14 mouse cellular contexts compared by ENCODE assay signal in the genomic region with DNA sequence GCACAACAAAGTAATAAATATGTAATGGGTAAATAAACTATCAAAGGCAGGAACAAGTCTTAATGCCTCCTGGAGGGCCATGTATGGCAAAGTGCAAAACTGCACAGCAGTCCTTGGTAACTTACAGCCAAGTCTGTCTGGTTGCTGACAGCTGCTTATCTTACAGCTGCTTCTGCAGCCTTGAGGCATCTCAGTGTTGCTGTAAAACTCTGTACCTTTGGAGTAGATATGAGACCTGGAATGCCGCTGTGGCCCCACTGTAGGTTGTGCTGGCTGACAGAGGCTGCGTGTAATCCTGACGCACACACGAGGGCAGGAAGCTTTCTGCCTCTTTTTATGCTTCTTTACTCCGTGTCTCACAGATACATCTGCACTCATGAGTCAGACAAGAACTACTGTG. TPM values are rescaled to one million over a fixed set of nuclear protein-coding genes. Genes with fewer than 3 reads are reported as not detected.
DNase-seq lines count a peak whose midpoint lies in the region; ATAC-seq and TF ChIP-seq lines count a peak whose summit lies in the region.
"Had no signal": no experiment of that assay in that cellular context is flagged by ENCODE, and none has a peak within 500 bp of the region (broad histone marks: within the 10 kb centered on the region; RNA-seq: fewer than 3 reads in every experiment).

No protein-coding gene starts in this region.

- DNase-seq in heart, postnatal 25 days (ENCODE audit: low spot score), result no peak
- DNase-seq in c-Kit-negative CD71-positive TER-119-positive erythroid progenitor cells, embryonic 14.5 days (ENCODE audit: low read depth, low spot score), result peak; percentile 70
- peak; percentile 41 to 69 for DNase-seq in spleen, postnatal 10 days (ENCODE audit: low spot score in 2 of 2)
- DNase-seq in left cerebral cortex, adult 18-20 months (ENCODE audit: low spot score in 2 of 2), result no peak
- no peak for DNase-seq in layer of hippocampus, postnatal 14 days (ENCODE audit: low spot score in 2 of 2)
- DNase-seq in gastrocnemius, postnatal 36 days, result no peak
- DNase-seq: cerebellum, postnatal 36 days; kidney, postnatal 14 days; thymus, postnatal 25 days had no signal

- H3K36me3 ChIP-seq in heart, embryonic 13.5 days, result peaks cover 95% of the 10 kb centered on the region
- peaks cover 68% of the 10 kb centered on the region for H3K36me3 ChIP-seq in intestine, postnatal 0 days (ENCODE audit: control insufficient read depth, insufficient read depth)

- no peaks in the 10 kb centered on the region for H3K9me3 ChIP-seq in heart, embryonic 13.5 days
- no peaks in the 10 kb centered on the region for H3K9me3 ChIP-seq in intestine, postnatal 0 days (ENCODE audit: control insufficient read depth)
- H3K9me3 ChIP-seq: hindbrain, embryonic 12.5 days; limb, embryonic 15.5 days had no signal

- H3K4me3 ChIP-seq in heart, embryonic 13.5 days, result no peak overlapping the region
- H3K4me3 ChIP-seq in intestine, postnatal 0 days (ENCODE audit: low read depth, low read length), result no peak overlapping the region
- H3K4me3 ChIP-seq: hindbrain, embryonic 12.5 days; limb, embryonic 15.5 days; myocyte had no signal

- H3K4me1 ChIP-seq in heart, embryonic 13.5 days, result peaks cover 56% of the 10 kb centered on the region
- H3K4me1 ChIP-seq in intestine, postnatal 0 days (replicated peaks; ENCODE audit: control insufficient read depth, insufficient read depth, low read length), result no peaks in the 10 kb centered on the region
- H3K4me1 ChIP-seq: hindbrain, embryonic 12.5 days; limb, embryonic 15.5 days had no signal

- TF ChIP-seq CTCF in intestine, postnatal 0 days (IDR thresholded peaks at IDR 0.05; ENCODE audit: low read depth), result no peak

- H3K27me3 ChIP-seq in heart, embryonic 13.5 days (replicated peaks), result no peaks in the 10 kb centered on the region
- no peaks in the 10 kb centered on the region for H3K27me3 ChIP-seq in intestine, postnatal 0 days (replicated peaks; ENCODE audit: control insufficient read depth, insufficient read depth, low read length)
- H3K27me3 ChIP-seq: hindbrain, embryonic 12.5 days; limb, embryonic 15.5 days had no signal

- H3K4me2 ChIP-seq in heart, embryonic 13.5 days, result peak overlapping the region; percentile 20; the same call in 1 of the 2 replicates
- no peak overlapping the region for H3K4me2 ChIP-seq in intestine, postnatal 0 days (replicated peaks; ENCODE audit: low read depth)
- H3K4me2 ChIP-seq: hindbrain, embryonic 12.5 days; limb, embryonic 15.5 days had no signal

- WGBS in heart, embryonic 13.5 days, result 27% methylated on average over 5 of the region's 5 CpGs
- WGBS in intestine, postnatal 0 days, result 52% methylated on average over 5 of the region's 5 CpGs

- ATAC-seq in heart, embryonic 13.5 days (ENCODE audit: extremely low read depth, insufficient number of reproducible peaks, low FRiP score, low TSS enrichment), result peak; percentile 51; the same call in 1 of the 2 replicates
- peak; percentile 91 for ATAC-seq in intestine, postnatal 0 days

- H3K9ac ChIP-seq in heart, embryonic 13.5 days, result no peak overlapping the region; the same call in 1 of the 2 replicates
- H3K9ac ChIP-seq in intestine, postnatal 0 days (ENCODE audit: low read depth, low read length), result no peak overlapping the region
- H3K9ac ChIP-seq: hindbrain, embryonic 12.5 days; limb, embryonic 15.5 days had no signal

- intact Hi-C loops in heart, postnatal 25 days (cut with DNase I), result no loop called here
- intact Hi-C loops in gastrocnemius, postnatal 36 days (cut with DNase I), result loop anchor here (10.0 kb wide), 1 partner anchor 63 kb away; no protein-coding TSS in a partner anchor

- peak overlapping the region; percentile 74 for H3K27ac ChIP-seq in heart, embryonic 13.5 days (replicated peaks)
- peak overlapping the region; percentile 0; the same call in 1 of the 2 replicates for H3K27ac ChIP-seq in intestine, postnatal 0 days (ENCODE audit: low read depth, low read length)
- H3K27ac ChIP-seq: hindbrain, embryonic 12.5 days; limb, embryonic 15.5 days had no signal

RNA-seq across cellular contexts. Expression of a gene that starts 18.9 kb away (rescaled TPM):
- polyA plus RNA-seq in heart, embryonic 13.5 days (2015; fragmentation: Nextera tagmentation; extraction: Ambion mirVana), result 220 and 251 TPM in 2 replicates
- 100 to 1,000 TPM; 252 to 269 TPM for total RNA-seq in heart, postnatal 25 days (2021)
- polyA plus RNA-seq in intestine, postnatal 0 days (2015; fragmentation: Nextera tagmentation; extraction: Ambion mirVana), result 153 and 156 TPM in 2 replicates
- total RNA-seq in left cerebral cortex, adult 18-20 months (2021), result 100 to 1,000 TPM; 465 to 497 TPM
- 100 to 1,000 TPM; 390 to 412 TPM for total RNA-seq in layer of hippocampus, postnatal 14 days (2021)
- total RNA-seq in gastrocnemius, postnatal 36 days (2021), result 100 to 1,000 TPM; 134 to 143 TPM

RNA-seq across cellular contexts. Expression of a gene that starts 29.4 kb away (rescaled TPM):
- polyA plus RNA-seq in heart, embryonic 13.5 days (2015; fragmentation: Nextera tagmentation; extraction: Ambion mirVana), result 17.0 and 19.2 TPM in 2 replicates
- 1 to 10 TPM; 8.8 to 9.5 TPM for total RNA-seq in heart, postnatal 25 days (2021)
- polyA plus RNA-seq in intestine, postnatal 0 days (2015; fragmentation: Nextera tagmentation; extraction: Ambion mirVana), result 225 and 241 TPM in 2 replicates
- 100 to 1,000 TPM; 113 to 133 TPM for total RNA-seq in left cerebral cortex, adult 18-20 months (2021)
- total RNA-seq in layer of hippocampus, postnatal 14 days (2021), result 100 to 1,000 TPM; 108 to 112 TPM
- 10 to 100 TPM; 48.8 to 50.9 TPM for total RNA-seq in gastrocnemius, postnatal 36 days (2021)

RNA-seq across cellular contexts. Expression of a gene that starts 55.0 kb away (rescaled TPM):
- polyA plus RNA-seq in heart, embryonic 13.5 days (2015; fragmentation: Nextera tagmentation; extraction: Ambion mirVana), result 27.3 and 28.8 TPM in 2 replicates
- 10 to 100 TPM; 35.7 to 41.5 TPM for total RNA-seq in heart, postnatal 25 days (2021)
- polyA plus RNA-seq in intestine, postnatal 0 days (2015; fragmentation: Nextera tagmentation; extraction: Ambion mirVana), result 27.8 and 28.2 TPM in 2 replicates
- 10 to 100 TPM; 54.2 to 57.5 TPM for total RNA-seq in left cerebral cortex, adult 18-20 months (2021)
- total RNA-seq in layer of hippocampus, postnatal 14 days (2021), result 10 to 100 TPM; 68.4 to 72.2 TPM
- 10 to 100 TPM; 12.4 to 19.4 TPM for total RNA-seq in gastrocnemius, postnatal 36 days (2021)

Comparison
In these comparisons a context has a peak if more than half of its experiments do, and no peak if none do; other contexts are left out.
1. DNase-seq: peak in c-Kit-negative CD71-positive TER-119-positive erythroid progenitor cells, embryonic 14.5 days (single experiment) and spleen, postnatal 10 days (2 of 2); none in heart, postnatal 25 days (single experiment), left cerebral cortex, adult 18-20 months (0 of 2), layer of hippocampus, postnatal 14 days (0 of 2) and gastrocnemius, postnatal 36 days (0 of 2).
2. RNA of a gene that starts 29.4 kb away (total RNA-seq): 113 to 133 TPM in left cerebral cortex, adult 18-20 months, 108 to 112 TPM in layer of hippocampus, postnatal 14 days and 48.8 to 50.9 TPM in gastrocnemius, postnatal 36 days; 8.8 to 9.5 TPM in heart, postnatal 25 days; every median in the first group is over 4 times any median in the second.